Mouse (Mus musculus) liver, adult 2 months (tissue): ENCODE results near the gene Tspyl1. TPM values are rescaled to one million over a fixed set of nuclear protein-coding genes. Genes with fewer than 3 reads are reported as not detected.

ENCODE experiments used
- DNase-seq: peaks from one replicate; pipeline ENCODE4 v3.0.0-alpha.2; 2011; ENCODE audit warnings: low read depth, low spot score; ENCODE audit errors: extremely low read depth
- H3K27ac ChIP-seq: fragments of 200-500 bp; replicated peaks from 2 replicates; pipeline ENCODE4 v1.5.1; 2012; ENCODE audit warnings: low read depth, mild to moderate bottlenecking, control low read depth, inconsistent platforms, low read length; ENCODE audit not compliant: insufficient read depth
- H3K27me3 ChIP-seq: fragments of 200-500 bp; 2 replicates; pipeline ENCODE4 v1.6.1; 2012; ENCODE audit warnings: mild to moderate bottlenecking, moderate library complexity, low read length, inconsistent platforms; ENCODE audit not compliant: control insufficient read depth, insufficient read depth
- H3K36me3 ChIP-seq: fragments of 200-500 bp; 2 replicates; pipeline ENCODE4 v1.6.1; 2012; ENCODE audit warnings: low read length, inconsistent platforms; ENCODE audit not compliant: control insufficient read depth, insufficient read depth
- H3K4me1 ChIP-seq: fragments of 200-500 bp; 2 replicates; pipeline ENCODE4 v1.6.1; 2011; ENCODE audit warnings: low read length; ENCODE audit not compliant: control insufficient read depth, insufficient read depth
- H3K4me3 ChIP-seq: fragments of 200-500 bp; 2 replicates; pipeline ENCODE4 v1.5.1; 2011; ENCODE audit warnings: low read depth, mild to moderate bottlenecking, control low read depth, low read length, moderate library complexity; ENCODE audit not compliant: insufficient read depth
- H3K79me2 ChIP-seq: fragments of 200-500 bp; 2 replicates; pipeline ENCODE4 v1.6.1; 2012; ENCODE audit warnings: inconsistent platforms, mild to moderate bottlenecking, low read length, moderate library complexity; ENCODE audit not compliant: control insufficient read depth, insufficient read depth
- H3K9ac ChIP-seq: fragments of 200-500 bp; 2 replicates; pipeline ENCODE4 v1.6.1; 2012; ENCODE audit warnings: low read depth, mild to moderate bottlenecking, control low read depth, inconsistent platforms, low read length
- CTCF ChIP-seq: fragments of 200-500 bp; IDR thresholded peaks from 2 replicates; pipeline ENCODE4 v1.5.1; 2011; ENCODE audit warnings: low read depth, low read length, control low read depth
- POLR2A ChIP-seq: fragments of 200-500 bp; IDR thresholded peaks from 2 replicates; pipeline ENCODE4 v1.6.1; 2011; ENCODE audit warnings: low read length, control low read depth; ENCODE audit not compliant: insufficient read depth; ENCODE audit errors: extremely low read depth
- WGBS: fragments of 180-500 bp; shearing (Covaris S2); methylation state at CpG from one replicate; pipeline ENCODE4 v1.1.7; 2018; 5-methylcytosine and 5-hydroxymethylcytosine counted together
- polyA plus RNA-seq: library from polyadenylated mRNA; depleted of rRNA; stranded (reverse); fragments of >200 nt; gene quantifications from 2 replicates; pipeline ENCODE4 v1.2.3, GENCODE M21; 2012
- total RNA-seq: library from RNA; depleted of rRNA; stranded (reverse); fragments of >200 nt; gene quantifications from 2 replicates; pipeline ENCODE4 v1.2.3, GENCODE M21; 2014

The Tspyl1 gene
- total and polyA plus RNA-seq, 2 experiments = 12.9 to 13.1 TPM

GRCm38 (mm10) chr10:34267312-34268070, 14.5 kb upstream of the Tspyl1 start:
- Histone ChIP-seq H3K27me3 (no peaks in the 10 kb centered on the region), H3K4me1 (no peaks in the 10 kb centered on the region; the same call in 1 of the 2 replicates), H3K4me3 (no peak overlapping the region), H3K79me2 (no peaks in the 10 kb centered on the region), H3K9ac (no peak overlapping the region), H3K27ac (no peak overlapping the region), H3K36me3 (no peaks in the 10 kb centered on the region)
- 58% methylated on average over 5 of the region's 5 CpGs for WGBS
- no peak for TF ChIP-seq CTCF
- TF ChIP-seq POLR2A = no peak
- no peak for DNase-seq

- Histone ChIP-seq H3K4me3 (no peak overlapping the region), H3K27me3 (no peaks in the 10 kb centered on the region), H3K79me2 (no peaks in the 10 kb centered on the region), H3K27ac (no peak overlapping the region), H3K9ac (no peak overlapping the region), H3K36me3 (no peaks in the 10 kb centered on the region), H3K4me1 (no peaks in the 10 kb centered on the region; the same call in 1 of the 2 replicates)
- WGBS = 63% methylated on average over 7 of the region's 7 CpGs
- no peak for DNase-seq
- TF ChIP-seq CTCF (no peak), POLR2A (no peak)
These were observed 10.3 kb upstream of the Tspyl1 start for GRCm38 (mm10) chr10:34271681-34272080.

- no peak overlapping the region for H3K27ac ChIP-seq
- 26% methylated on average over 13 of the region's 13 CpGs for WGBS
- H3K27me3 ChIP-seq = no peaks in the 10 kb centered on the region
- peaks cover 12% of the 10 kb centered on the region for H3K4me1 ChIP-seq
- H3K79me2 ChIP-seq = peaks cover 13% of the 10 kb centered on the region; the same call in 1 of the 2 replicates
- peak overlapping the region; percentile 36; the same call in 1 of the 2 replicates for H3K9ac ChIP-seq
- H3K4me3 ChIP-seq = peak overlapping the region; percentile 52; the same call in 1 of the 2 replicates
- 0 out of 2 replicates have a peak, but pooled peaks cover 4% of the 10 kb centered on the region for H3K36me3 ChIP-seq
- DNase-seq = peak; percentile 67
- TF ChIP-seq POLR2A = no peak
- peak; percentile 42 for TF ChIP-seq CTCF
These were observed 1.3 kb upstream of the Tspyl1 start for GRCm38 (mm10) chr10:34280591-34281175.

GRCm38 (mm10) chr10:34281211-34281961, 604 bp upstream of the Tspyl1 start:
- Histone ChIP-seq H3K4me3 (peak overlapping the region; percentile 85), H3K9ac (peak overlapping the region; percentile 71), H3K27ac (peak overlapping the region; percentile 66), H3K36me3 (0 out of 2 replicates have a peak, but pooled peaks cover 4% of the 10 kb centered on the region), H3K79me2 (peaks cover 13% of the 10 kb centered on the region; the same call in 1 of the 2 replicates), H3K4me1 (peaks cover 12% of the 10 kb centered on the region), H3K27me3 (no peaks in the 10 kb centered on the region)
- peak; percentile 23 for DNase-seq
- TF ChIP-seq CTCF (no peak), POLR2A (no peak)
- 19% methylated on average over 14 of the region's 14 CpGs for WGBS

- Histone ChIP-seq H3K4me1 (peaks cover 12% of the 10 kb centered on the region), H3K27ac (peak overlapping the region; percentile 76), H3K36me3 (peaks cover 11% of the 10 kb centered on the region), H3K9ac (peak overlapping the region; percentile 92), H3K27me3 (no peaks in the 10 kb centered on the region), H3K79me2 (peaks cover 15% of the 10 kb centered on the region; the same call in 1 of the 2 replicates), H3K4me3 (peak overlapping the region; percentile 85)
- 3% methylated on average over 47 of the region's 47 CpGs for WGBS
- TF ChIP-seq CTCF (no peak), POLR2A (no peak)
- DNase-seq = peak; percentile 83
These were observed 639 bp downstream of the Tspyl1 start for GRCm38 (mm10) chr10:34282420-34283238.
